ENCODE assay signal across 21 mouse cellular contexts in the genomic region with DNA sequence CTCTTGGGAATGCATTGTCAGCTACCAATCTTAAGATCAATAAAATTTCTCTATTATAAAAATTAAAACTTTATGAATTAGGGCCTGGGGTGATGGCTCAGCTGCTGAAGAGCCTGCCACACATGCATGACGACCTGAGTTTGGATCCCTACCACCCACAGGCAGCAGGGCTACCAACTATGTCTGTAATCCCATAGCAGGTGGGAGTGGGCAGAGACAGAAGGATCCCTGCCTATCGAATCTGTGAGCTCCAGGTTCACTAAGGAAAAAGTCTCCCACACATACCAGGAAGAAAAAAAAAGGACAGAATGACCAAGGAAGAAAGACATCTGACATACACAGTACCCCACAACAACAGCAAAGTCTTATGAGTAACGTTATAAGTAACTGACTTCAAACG.
"Had no signal": no experiment of that assay in that cellular context is flagged by ENCODE, and none has a peak within 500 bp of the region (broad histone marks: within the 10 kb centered on the region; RNA-seq: fewer than 3 reads in every experiment).

No protein-coding gene starts in this region.

- H3K4me3 ChIP-seq: gastrocnemius, adult 2 months; heart, embryonic 10.5 days; heart, embryonic 12.5 days; hindbrain, embryonic 13.5 days; hindbrain, embryonic 15.5 days; limb, embryonic 13.5 days; limb, embryonic 15.5 days; liver, embryonic 12.5 days had no signal

- H3K9me3 ChIP-seq: heart, embryonic 10.5 days; heart, embryonic 12.5 days; hindbrain, embryonic 13.5 days; hindbrain, embryonic 15.5 days; limb, embryonic 13.5 days; limb, embryonic 15.5 days; liver, embryonic 12.5 days had no signal

- H3K27ac ChIP-seq: gastrocnemius, adult 2 months; heart, embryonic 10.5 days; hindbrain, embryonic 13.5 days; hindbrain, embryonic 15.5 days; hindbrain, postnatal 0 days; limb, embryonic 13.5 days; limb, embryonic 15.5 days; liver, embryonic 12.5 days; liver, embryonic 14.5 days had no signal

- H3K4me1 ChIP-seq: heart, embryonic 10.5 days; heart, embryonic 12.5 days; limb, embryonic 15.5 days; liver, embryonic 12.5 days had no signal

- DNase-seq: gastrocnemius, adult 2 months; gastrocnemius, postnatal 10 days; gastrocnemius, postnatal 25 days; heart, adult 18-20 months; heart, postnatal 10 days; heart, postnatal 4 days; kidney, adult 11 months; kidney, adult 8-10 months; kidney, postnatal 10 days; kidney, postnatal 25 days; kidney, postnatal 4 days; left cerebral cortex, postnatal 4 days had no signal

- H3K27me3 ChIP-seq: heart, embryonic 12.5 days; hindbrain, embryonic 13.5 days; hindbrain, embryonic 15.5 days; limb, embryonic 13.5 days; limb, embryonic 15.5 days; liver, embryonic 12.5 days had no signal
